Mouse (Mus musculus) G1E-ER4 (cell line): ENCODE data around the gene Tmf1. TPM values are rescaled to one million over a fixed set of nuclear protein-coding genes. Genes with fewer than 3 reads are reported as not detected.

ENCODE experiments used
- GATA1 ChIP-seq: IDR thresholded peaks from one replicate; pipeline ENCODE4 v1.8.0; 2012; ENCODE audit warnings: low read length, inconsistent platforms
- polyA plus RNA-seq: library from polyadenylated mRNA; stranded (reverse); fragments of >175 nt; gene quantifications from 2 replicates; pipeline ENCODE4 v1.2.3, GENCODE M21; 2012

Tmf1 gene
- polyA plus RNA-seq, 1 experiment: 6.5 TPM

DNA sequence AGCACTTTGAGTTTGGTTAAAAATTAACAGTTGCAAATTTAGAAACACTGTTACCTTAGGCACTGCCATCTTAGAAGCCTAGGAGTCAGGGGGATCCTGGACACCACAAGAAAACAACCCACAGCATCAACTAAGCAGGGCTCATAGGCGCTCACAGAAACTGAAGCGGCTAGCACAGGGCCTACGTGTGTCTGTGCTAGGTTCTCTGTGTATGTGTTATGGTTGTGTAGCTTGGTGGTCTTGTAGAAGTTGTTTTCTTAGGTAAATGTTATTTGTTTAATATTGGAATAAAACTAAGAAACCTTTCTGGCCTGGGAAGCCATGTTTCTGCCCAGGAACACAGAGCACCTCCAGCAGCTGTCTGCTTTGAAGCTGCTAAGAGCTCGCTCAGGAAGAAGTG is 30.8 kb upstream of the Tmf1 start:
- TF ChIP-seq GATA1: no peak

- no peak for TF ChIP-seq GATA1
These were observed 30.3 kb upstream of the Tmf1 start for GRCm38 (mm10) chr6:97209201-97209600.

DNA sequence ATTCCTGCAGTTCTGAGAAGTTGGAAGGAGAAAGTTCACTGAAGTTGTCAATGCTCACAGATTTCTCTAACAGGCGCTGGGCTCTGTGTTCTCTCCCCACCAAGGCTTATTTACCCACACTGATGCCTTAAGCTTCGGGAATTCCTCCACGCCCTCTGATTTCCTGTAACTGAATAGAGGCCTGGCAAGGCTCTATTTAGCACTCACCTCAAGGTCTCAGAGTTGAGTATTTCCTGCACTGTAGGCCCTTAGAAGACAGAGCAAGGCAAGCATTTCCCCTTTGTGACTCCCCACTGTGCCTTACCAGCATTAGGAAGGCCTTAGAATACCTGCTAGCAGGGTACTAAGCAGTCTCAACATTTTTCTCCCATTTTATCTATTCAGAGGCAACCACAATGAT is 29.5 kb upstream of the Tmf1 start:
- TF ChIP-seq GATA1: no peak

DNA sequence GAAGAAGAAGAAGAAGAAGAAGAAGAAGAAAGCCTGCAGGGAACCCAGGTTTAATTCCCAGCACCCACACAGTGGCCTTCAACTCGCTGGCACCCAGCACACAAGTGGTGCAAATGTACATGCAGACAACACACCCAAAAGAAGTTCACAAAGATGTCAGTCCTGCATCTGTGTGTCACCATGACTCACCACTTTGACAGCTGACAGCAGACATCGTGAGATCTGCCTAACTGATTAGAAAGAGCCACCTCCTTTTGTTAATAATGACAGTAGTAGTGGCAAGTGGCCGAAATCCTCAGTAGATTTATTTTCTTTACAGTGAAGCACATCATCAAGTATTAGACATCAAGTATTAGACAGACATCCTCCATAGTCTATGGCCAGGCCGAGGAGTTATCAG is 28.2 kb upstream of the Tmf1 start:
- TF ChIP-seq GATA1: peak; percentile 31

DNA sequence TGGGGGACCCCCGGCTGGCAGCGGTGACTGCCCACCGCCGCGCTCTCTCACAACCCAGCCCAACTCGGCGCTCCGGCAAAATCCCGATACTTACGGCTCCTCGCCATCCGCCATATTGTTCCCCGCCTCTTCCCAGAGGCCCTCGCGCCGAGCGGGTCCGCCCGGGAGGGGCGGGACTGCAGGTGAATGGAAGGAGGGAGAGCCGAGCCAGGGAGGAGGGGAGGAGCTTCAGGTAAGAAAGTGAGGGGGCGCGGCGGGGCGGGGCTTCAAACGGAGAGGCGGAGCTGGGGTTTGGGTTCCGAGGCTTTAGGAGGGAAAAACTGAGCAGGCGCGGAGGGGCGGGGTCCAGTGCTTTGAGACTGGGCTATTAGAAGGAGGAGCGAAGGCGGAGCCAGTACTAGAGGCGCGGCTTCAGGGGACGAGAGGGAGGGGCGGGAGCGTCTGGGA is 26.5 kb upstream of the Tmf1 start, which contains the start of gene Uba3:
TSS of gene Uba3 (minus strand) at position 209 of the 447 bp plus-strand sequence.
- no peak for TF ChIP-seq GATA1

- no peak for TF ChIP-seq GATA1
These were observed 26.0 kb upstream of the Tmf1 start for GRCm38 (mm10) chr6:97204952-97205351.

GRCm38 (mm10) chr6:97204252-97204869 is 25.4 kb upstream of the Tmf1 start:
- TF ChIP-seq GATA1: no peak

- TF ChIP-seq GATA1: no peak
These were observed 23.6 kb upstream of the Tmf1 start for GRCm38 (mm10) chr6:97202477-97202876.

- TF ChIP-seq GATA1: no peak
These were observed 21.5 kb upstream of the Tmf1 start for GRCm38 (mm10) chr6:97200437-97200836.

DNA sequence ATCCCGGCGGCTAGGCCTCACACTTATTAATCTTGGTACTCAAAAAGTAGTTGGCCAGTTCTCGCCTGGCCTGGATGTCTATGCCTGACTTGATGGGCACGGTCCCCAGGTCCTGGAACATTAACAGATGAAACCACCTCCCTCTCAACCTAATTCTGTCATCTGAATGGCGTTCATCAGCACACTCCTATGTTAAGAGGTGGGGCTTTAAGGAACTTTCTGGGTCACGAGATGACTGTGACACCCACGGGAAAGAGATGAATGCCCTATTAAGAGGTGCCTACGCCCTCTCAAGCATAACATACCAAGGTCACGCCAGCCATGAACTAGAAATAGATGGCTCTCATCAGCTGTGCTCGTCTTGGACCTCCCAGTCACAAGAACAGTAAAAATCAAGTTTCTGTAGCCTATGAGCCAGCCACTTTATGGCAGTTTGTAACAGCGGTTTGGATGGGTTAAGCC is 476 bp upstream of the Tmf1 start:
- TF ChIP-seq GATA1: no peak

DNA sequence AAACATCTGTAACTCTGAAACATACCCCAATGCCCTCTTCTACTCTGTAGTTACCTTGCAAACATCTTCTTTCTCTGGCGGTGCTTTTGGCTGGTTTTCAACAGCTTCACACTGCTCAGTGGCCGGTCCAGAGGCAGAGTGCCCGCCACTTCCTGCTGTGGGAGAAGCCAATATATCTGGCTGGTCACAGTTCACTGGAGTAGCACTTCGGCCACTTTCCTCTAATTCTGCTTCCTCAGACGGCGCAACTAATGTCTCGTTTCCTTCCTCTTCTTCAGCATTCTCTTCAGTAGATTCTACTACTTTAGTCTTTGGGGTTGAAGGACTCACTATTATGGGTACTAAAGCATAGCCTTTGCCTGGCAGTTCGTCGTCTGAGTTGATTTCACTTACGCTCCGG is 3.2 kb downstream of the Tmf1 start:
- no peak for TF ChIP-seq GATA1

- TF ChIP-seq GATA1: no peak
These were observed 28.8 kb downstream of the Tmf1 start for GRCm38 (mm10) chr6:97150156-97150555.

- TF ChIP-seq GATA1: no peak
These were observed 29.2 kb downstream of the Tmf1 start for GRCm38 (mm10) chr6:97149721-97150120.

GRCm38 (mm10) chr6:97148383-97149251 is 30.3 kb downstream of the Tmf1 start, which contains the start of gene Eogt:
Gene Eogt (minus strand): TSS chr6:97149182.
- TF ChIP-seq GATA1: no peak

DNA sequence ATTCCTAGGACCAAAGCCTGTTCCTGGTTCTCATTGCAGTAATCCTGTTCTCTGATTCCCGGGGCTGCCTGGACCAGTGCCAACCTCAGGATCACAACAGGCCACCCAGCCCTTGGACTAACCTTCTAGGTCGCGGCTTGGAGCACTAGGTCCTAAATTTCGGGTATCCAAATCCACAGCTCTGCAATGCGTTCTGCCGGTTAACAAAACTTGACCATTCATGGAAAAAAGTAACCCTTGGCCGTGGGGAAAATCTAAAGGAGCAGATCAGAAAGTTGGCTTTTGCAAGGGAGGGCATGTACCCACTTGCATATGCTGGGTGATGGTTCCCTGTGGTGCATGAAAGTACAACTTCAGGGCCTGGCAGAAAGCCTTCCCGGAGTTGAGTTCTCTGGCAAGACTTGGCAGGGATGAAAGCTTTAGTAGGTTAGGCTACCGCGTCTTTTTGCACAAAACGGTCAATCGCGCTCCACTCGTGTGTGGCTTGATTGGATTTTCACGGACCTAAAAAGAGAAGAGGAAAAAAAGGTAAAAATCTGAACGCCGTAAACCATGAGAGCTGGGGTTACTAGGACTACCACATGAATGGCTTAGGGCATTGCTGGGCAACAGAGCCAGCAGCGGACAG is 31.1 kb downstream of the Tmf1 start:
- TF ChIP-seq GATA1: no peak

- no peak for TF ChIP-seq GATA1
These were observed 33.8 kb downstream of the Tmf1 start for GRCm38 (mm10) chr6:97145156-97145555.

DNA sequence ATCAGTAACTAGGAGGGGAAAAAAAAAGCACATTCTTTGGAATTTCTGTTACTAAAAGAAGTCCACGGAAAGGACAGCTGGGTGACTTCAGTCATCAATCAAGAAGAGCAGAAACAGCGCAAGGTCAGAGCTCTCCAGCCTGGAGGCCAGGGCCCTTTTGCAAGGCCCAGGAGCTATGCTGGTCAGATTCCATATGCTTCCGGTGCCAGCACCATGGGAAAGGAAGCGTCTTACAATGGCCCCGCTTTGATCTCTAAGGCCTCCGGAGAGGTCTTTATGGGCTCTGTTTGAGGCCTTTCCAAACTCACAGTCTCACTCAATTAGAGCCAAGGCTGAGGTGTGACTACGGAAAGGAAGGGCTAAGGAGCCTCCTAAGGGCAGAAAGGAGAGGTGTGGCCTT is 34.6 kb downstream of the Tmf1 start:
- TF ChIP-seq GATA1: no peak
